Mouse (Mus musculus): ENCODE measurements around the gene Tesk1. TPM values are rescaled to one million over a fixed set of nuclear protein-coding genes. Genes with fewer than 3 reads are reported as not detected.

The Tesk1 gene
- total and polyA plus RNA-seq, 3 experiments = 1.9 to 6.0 (median 4.5) TPM

Other genes with a start within 250 kb of the Tesk1 start
- 0.13 and 0.25 TPM in 2 replicates for gene Atp8b5, start 174.8 kb upstream of the Tesk1 start, total RNA-seq (2012; rRNA removed)
- gene Atp8b5, start 174.8 kb upstream of the Tesk1 start, total RNA-seq (2014; rRNA removed) = 0.34 and 0.54 TPM in 2 replicates
- gene Atp8b5, start 174.8 kb upstream of the Tesk1 start, polyA plus RNA-seq (2012; ENCODE audit: insufficient read length, low read depth) = 0.90 and 1.3 TPM in 2 replicates
- not detected in 2 replicates for gene Rusc2, start 60.0 kb upstream of the Tesk1 start, total RNA-seq (2012; rRNA removed)
- gene Rusc2, start 60.0 kb upstream of the Tesk1 start, total RNA-seq (2014; rRNA removed) = not detected in 2 replicates
- not detected in 2 replicates for gene Rusc2, start 60.0 kb upstream of the Tesk1 start, polyA plus RNA-seq (2012; ENCODE audit: insufficient read length, low read depth)
- not detected in 2 replicates for gene Fam166b, start 12.8 kb upstream of the Tesk1 start, total RNA-seq (2012; rRNA removed)
- not detected in 2 replicates for gene Fam166b, start 12.8 kb upstream of the Tesk1 start, total RNA-seq (2014; rRNA removed)
- not detected in 2 replicates for gene Fam166b, start 12.8 kb upstream of the Tesk1 start, polyA plus RNA-seq (2012; ENCODE audit: insufficient read length, low read depth)
- gene Cd72, start 12.7 kb downstream of the Tesk1 start, total RNA-seq (2012; rRNA removed) = 24.0 and 30.3 TPM in 2 replicates
- 47.6 and 61.4 TPM in 2 replicates for gene Cd72, start 12.7 kb downstream of the Tesk1 start, total RNA-seq (2014; rRNA removed)
- gene Cd72, start 12.7 kb downstream of the Tesk1 start, polyA plus RNA-seq (2012; ENCODE audit: insufficient read length, low read depth) = 55.9 and 86.4 TPM in 2 replicates
- 2.8 and 3.8 TPM in 2 replicates for gene Sit1, start 41.8 kb downstream of the Tesk1 start, total RNA-seq (2012; rRNA removed)
- 10.5 and 10.8 TPM in 2 replicates for gene Sit1, start 41.8 kb downstream of the Tesk1 start, total RNA-seq (2014; rRNA removed)
- 10.1 and 12.5 TPM in 2 replicates for gene Sit1, start 41.8 kb downstream of the Tesk1 start, polyA plus RNA-seq (2012; ENCODE audit: insufficient read length, low read depth)
- 57.9 and 63.1 TPM in 2 replicates for gene Ccdc107, start 51.0 kb downstream of the Tesk1 start, total RNA-seq (2012; rRNA removed)
- 23.0 and 33.4 TPM in 2 replicates for gene Ccdc107, start 51.0 kb downstream of the Tesk1 start, total RNA-seq (2014; rRNA removed)
- 30.5 and 32.6 TPM in 2 replicates for gene Ccdc107, start 51.0 kb downstream of the Tesk1 start, polyA plus RNA-seq (2012; ENCODE audit: insufficient read length, low read depth)
- 7.4 and 7.5 TPM in 2 replicates for gene Arhgef39, start 57.8 kb downstream of the Tesk1 start, total RNA-seq (2012; rRNA removed)
- gene Arhgef39, start 57.8 kb downstream of the Tesk1 start, total RNA-seq (2014; rRNA removed) = 7.1 and 7.3 TPM in 2 replicates
- gene Arhgef39, start 57.8 kb downstream of the Tesk1 start, polyA plus RNA-seq (2012; ENCODE audit: insufficient read length, low read depth) = 4.8 and 5.5 TPM in 2 replicates
- not detected in 2 replicates for gene Car9, start 65.0 kb downstream of the Tesk1 start, total RNA-seq (2012; rRNA removed)
- gene Car9, start 65.0 kb downstream of the Tesk1 start, total RNA-seq (2014; rRNA removed) = not detected in 2 replicates
- not detected in 2 replicates for gene Car9, start 65.0 kb downstream of the Tesk1 start, polyA plus RNA-seq (2012; ENCODE audit: insufficient read length, low read depth)
- 0.30 TPM in 1 of 2 replicates, not detected in the other for gene Tpm2, start 81.8 kb downstream of the Tesk1 start, total RNA-seq (2012; rRNA removed)
- gene Tpm2, start 81.8 kb downstream of the Tesk1 start, total RNA-seq (2014; rRNA removed) = not detected in 2 replicates
- 0.29 TPM in 1 of 2 replicates, not detected in the other for gene Tpm2, start 81.8 kb downstream of the Tesk1 start, polyA plus RNA-seq (2012; ENCODE audit: insufficient read length, low read depth)
- 32.9 and 34.2 TPM in 2 replicates for gene Creb3, start 120.4 kb downstream of the Tesk1 start, total RNA-seq (2012; rRNA removed)
- 26.1 and 27.6 TPM in 2 replicates for gene Creb3, start 120.4 kb downstream of the Tesk1 start, total RNA-seq (2014; rRNA removed)
- 33.1 and 37.2 TPM in 2 replicates for gene Creb3, start 120.4 kb downstream of the Tesk1 start, polyA plus RNA-seq (2012; ENCODE audit: insufficient read length, low read depth)
- 59.3 and 60.4 TPM in 2 replicates for gene Tln1, start 120.8 kb downstream of the Tesk1 start, total RNA-seq (2012; rRNA removed)
- gene Tln1, start 120.8 kb downstream of the Tesk1 start, total RNA-seq (2014; rRNA removed) = 22.3 and 22.7 TPM in 2 replicates
- gene Tln1, start 120.8 kb downstream of the Tesk1 start, polyA plus RNA-seq (2012; ENCODE audit: insufficient read length, low read depth) = 50.1 and 69.2 TPM in 2 replicates
- gene Rgp1, start 136.8 kb downstream of the Tesk1 start, total RNA-seq (2012; rRNA removed) = 16.6 and 22.0 TPM in 2 replicates
- gene Rgp1, start 136.8 kb downstream of the Tesk1 start, total RNA-seq (2014; rRNA removed) = 5.4 and 10.1 TPM in 2 replicates
- gene Rgp1, start 136.8 kb downstream of the Tesk1 start, polyA plus RNA-seq (2012; ENCODE audit: insufficient read length, low read depth) = 32.7 and 37.0 TPM in 2 replicates
- gene Gba2, start 136.9 kb downstream of the Tesk1 start, total RNA-seq (2012; rRNA removed) = 3.6 and 4.1 TPM in 2 replicates
- 3.2 TPM in 2 replicates for gene Gba2, start 136.9 kb downstream of the Tesk1 start, total RNA-seq (2014; rRNA removed)
- 8.7 and 11.2 TPM in 2 replicates for gene Gba2, start 136.9 kb downstream of the Tesk1 start, polyA plus RNA-seq (2012; ENCODE audit: insufficient read length, low read depth)
- gene Msmp, start 142.6 kb downstream of the Tesk1 start, total RNA-seq (2012; rRNA removed) = 0.46 and 0.72 TPM in 2 replicates
- gene Msmp, start 142.6 kb downstream of the Tesk1 start, total RNA-seq (2014; rRNA removed) = not detected in 2 replicates
- 5.9 and 6.3 TPM in 2 replicates for gene Msmp, start 142.6 kb downstream of the Tesk1 start, polyA plus RNA-seq (2012; ENCODE audit: insufficient read length, low read depth)
- 0.04 and 0.38 TPM in 2 replicates for gene Npr2, start 190.0 kb downstream of the Tesk1 start, total RNA-seq (2012; rRNA removed)
- gene Npr2, start 190.0 kb downstream of the Tesk1 start, total RNA-seq (2014; rRNA removed) = not detected in 2 replicates
- 0.23 and 0.49 TPM in 2 replicates for gene Npr2, start 190.0 kb downstream of the Tesk1 start, polyA plus RNA-seq (2012; ENCODE audit: insufficient read length, low read depth)
- gene Spag8, start 211.7 kb downstream of the Tesk1 start, total RNA-seq (2012; rRNA removed) = 0.08 TPM in 1 of 2 replicates, not detected in the other
- not detected in 2 replicates for gene Spag8, start 211.7 kb downstream of the Tesk1 start, total RNA-seq (2014; rRNA removed)
- not detected in 2 replicates for gene Spag8, start 211.7 kb downstream of the Tesk1 start, polyA plus RNA-seq (2012; ENCODE audit: insufficient read length, low read depth)
- gene Hint2, start 214.5 kb downstream of the Tesk1 start, total RNA-seq (2012; rRNA removed) = 21.2 and 27.9 TPM in 2 replicates
- gene Hint2, start 214.5 kb downstream of the Tesk1 start, total RNA-seq (2014; rRNA removed) = 17.0 and 17.8 TPM in 2 replicates
- gene Hint2, start 214.5 kb downstream of the Tesk1 start, polyA plus RNA-seq (2012; ENCODE audit: insufficient read length, low read depth) = 6.4 and 8.1 TPM in 2 replicates
- gene Tmem8b, start 227.0 kb downstream of the Tesk1 start, total RNA-seq (2012; rRNA removed) = 0.17 and 0.47 TPM in 2 replicates
- not detected in 2 replicates for gene Tmem8b, start 227.0 kb downstream of the Tesk1 start, total RNA-seq (2014; rRNA removed)
- gene Tmem8b, start 227.0 kb downstream of the Tesk1 start, polyA plus RNA-seq (2012; ENCODE audit: insufficient read length, low read depth) = 0.16 and 0.26 TPM in 2 replicates
- gene Fam221b, start 227.2 kb downstream of the Tesk1 start, total RNA-seq (2012; rRNA removed) = 5.1 and 6.3 TPM in 2 replicates
- not detected in 2 replicates for gene Fam221b, start 227.2 kb downstream of the Tesk1 start, total RNA-seq (2014; rRNA removed)
- gene Fam221b, start 227.2 kb downstream of the Tesk1 start, polyA plus RNA-seq (2012; ENCODE audit: insufficient read length, low read depth) = 0.07 and 0.12 TPM in 2 replicates